Mouse (Mus musculus): Measurements from ENCODE around the gene Cotl1. TPM values are rescaled to one million over a fixed set of nuclear protein-coding genes. Genes with fewer than 3 reads are reported as not detected.
A peak's percentile ranks its signal among the peaks of the same experiment; 100 is the strongest.

Gene Cotl1
- polyA plus RNA-seq (2012; rRNA removed) = 606 and 770 TPM in 2 replicates

DNA sequence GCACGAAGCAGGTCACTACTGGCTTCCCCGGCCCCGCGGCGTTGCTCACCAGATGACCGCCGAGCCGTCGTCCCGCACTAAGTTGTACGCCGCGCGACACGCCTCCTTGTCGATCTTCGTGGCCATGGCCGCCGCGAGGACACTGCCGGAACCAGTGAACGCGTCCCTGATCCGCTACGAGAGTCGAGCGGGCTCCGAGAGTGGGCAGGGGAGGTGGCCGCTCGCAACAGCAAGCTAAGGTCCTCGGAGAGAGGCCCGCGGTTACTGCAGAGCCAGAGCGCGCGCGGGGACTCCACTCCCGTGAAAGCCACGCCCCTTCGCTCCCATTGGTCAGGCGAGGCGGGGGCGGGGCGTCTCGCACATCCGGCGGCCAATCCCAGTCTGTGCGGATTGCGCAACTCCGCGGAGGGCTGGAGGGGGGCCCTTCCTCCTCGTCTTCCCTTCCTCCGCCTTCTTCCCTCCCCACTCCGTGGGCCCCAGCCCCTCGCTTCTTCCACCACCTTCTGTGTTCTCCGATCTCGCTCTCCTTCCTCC is at the start of gene Cotl1:
Gene Cotl1 (minus strand): TSS at position 270 of the 534 bp plus-strand sequence.
- H3K27ac ChIP-seq (ENCODE audit: insufficient read depth, low read length) = peak within 1 kb of the TSS; percentile 89
- no peaks in the 10 kb centered on the region for H3K27me3 ChIP-seq (ENCODE audit: control insufficient read depth, insufficient read depth, low read length)
- H3K4me3 ChIP-seq (ENCODE audit: extremely low read depth, insufficient read depth, insufficient read length) = peak within 1 kb of the TSS; percentile 95
- H3K4me1 ChIP-seq (ENCODE audit: control insufficient read depth, insufficient read depth, insufficient read length) = peaks cover 18% of the 10 kb centered on the region; the same call in 1 of the 2 replicates
- no peak for TF ChIP-seq CTCF (IDR thresholded peaks at IDR 0.05; ENCODE audit: extremely low read depth, insufficient read depth, insufficient read length, insufficient replicate concordance)
- TF ChIP-seq POLR2A (IDR thresholded peaks at IDR 0.05; ENCODE audit: low read depth, low read length) = peak; percentile 99
- under 1% methylated on average over 56 of the region's 57 CpGs for WGBS
- H3K36me3 ChIP-seq (ENCODE audit: control insufficient read depth, insufficient read depth, low read length) = peaks cover 3% of the 10 kb centered on the region; the same call in 1 of the 2 replicates
- DNase-seq (ENCODE audit: low read depth in 1 of 2, low spot score in 2 of 2) = peak; percentile 87 to 97

DNA sequence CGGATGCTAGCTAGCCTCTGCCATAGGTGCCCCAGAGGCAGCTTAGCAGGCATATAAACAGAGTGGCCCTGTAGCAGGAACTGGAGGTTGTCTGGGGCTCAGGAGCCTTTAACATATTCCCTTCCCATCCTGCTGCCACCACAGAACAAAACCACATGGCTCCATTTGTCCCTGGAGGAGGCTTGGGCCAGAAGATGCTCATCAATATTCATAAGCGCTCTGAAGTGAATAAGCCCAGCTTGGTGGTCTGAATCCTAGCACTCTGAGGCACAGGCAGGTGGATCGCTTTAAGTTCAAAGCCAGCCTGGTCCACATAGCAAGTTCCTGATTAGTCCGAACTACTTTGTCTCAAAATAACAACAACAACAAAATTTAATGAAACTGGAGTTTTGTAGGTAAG is 47.7 kb upstream of the Cotl1 start:
- Histone ChIP-seq H3K27ac (ENCODE audit: insufficient read depth, low read length) (no peak overlapping the region), H3K4me3 (ENCODE audit: extremely low read depth, insufficient read depth, insufficient read length) (no peak overlapping the region), H3K27me3 (ENCODE audit: control insufficient read depth, insufficient read depth, low read length) (no peaks in the 10 kb centered on the region), H3K4me1 (ENCODE audit: control insufficient read depth, insufficient read depth, insufficient read length) (no peaks in the 10 kb centered on the region), H3K36me3 (ENCODE audit: control insufficient read depth, insufficient read depth, low read length) (no peaks in the 10 kb centered on the region)
- TF ChIP-seq POLR2A (IDR thresholded peaks at IDR 0.05; ENCODE audit: low read depth, low read length) (no peak), CTCF (IDR thresholded peaks at IDR 0.05; ENCODE audit: extremely low read depth, insufficient read depth, insufficient read length, insufficient replicate concordance) (no peak)
- 84% methylated on average over 4 of the region's 4 CpGs for WGBS
- no peak for DNase-seq (ENCODE audit: low read depth in 1 of 2, low spot score in 2 of 2)

DNA sequence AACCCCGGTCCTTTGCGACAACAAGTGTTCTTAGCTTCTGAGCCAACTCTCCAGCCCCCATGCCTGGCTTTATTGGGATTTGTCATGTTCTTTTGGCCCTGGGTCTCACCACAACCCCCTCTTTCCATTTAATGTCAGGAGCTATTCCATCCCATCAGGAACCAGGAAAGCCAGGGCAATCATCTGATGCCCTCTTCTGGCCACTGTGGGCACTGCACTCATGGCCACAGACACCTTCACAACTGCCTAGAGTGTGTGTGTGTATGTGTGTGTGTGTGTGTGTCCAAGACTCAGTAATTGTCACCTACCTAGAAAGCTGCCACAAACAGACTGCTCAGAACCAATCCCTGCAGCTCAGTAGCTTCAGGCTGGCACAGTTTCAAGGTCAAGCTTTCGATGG is 46.8 kb upstream of the Cotl1 start:
- 95% methylated on average over 3 of the region's 3 CpGs for WGBS
- no peak overlapping the region for H3K4me3 ChIP-seq (ENCODE audit: extremely low read depth, insufficient read depth, insufficient read length)
- no peak overlapping the region for H3K27ac ChIP-seq (ENCODE audit: insufficient read depth, low read length)
- no peaks in the 10 kb centered on the region for H3K27me3 ChIP-seq (ENCODE audit: control insufficient read depth, insufficient read depth, low read length)
- TF ChIP-seq POLR2A (IDR thresholded peaks at IDR 0.05; ENCODE audit: low read depth, low read length) (no peak), CTCF (IDR thresholded peaks at IDR 0.05; ENCODE audit: extremely low read depth, insufficient read depth, insufficient read length, insufficient replicate concordance) (peak; percentile 51; the same call in 1 of the 2 replicates)
- no peak for DNase-seq (ENCODE audit: low read depth in 1 of 2, low spot score in 2 of 2)
- no peaks in the 10 kb centered on the region for H3K4me1 ChIP-seq (ENCODE audit: control insufficient read depth, insufficient read depth, insufficient read length)
- H3K36me3 ChIP-seq (ENCODE audit: control insufficient read depth, insufficient read depth, low read length) = no peaks in the 10 kb centered on the region

DNA sequence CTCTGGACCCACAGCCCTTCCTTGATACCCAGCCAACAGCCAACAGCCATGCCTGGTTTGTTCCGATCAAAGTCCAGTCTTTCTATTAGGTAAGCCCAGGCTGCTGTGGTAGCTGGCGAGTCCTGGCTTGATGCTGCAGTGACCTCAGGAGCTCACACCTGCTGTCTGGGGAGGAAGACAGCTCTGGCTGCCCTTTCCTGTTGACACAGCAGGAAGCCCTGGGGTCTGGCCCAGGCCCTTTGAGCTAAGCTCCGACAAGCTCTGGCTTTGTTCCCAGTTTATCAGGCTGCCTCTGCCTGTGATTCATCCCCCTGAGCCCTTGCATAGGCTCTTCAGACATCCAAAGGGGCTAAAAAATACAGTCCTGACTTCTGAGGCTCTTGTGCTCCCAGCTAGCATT is 45.3 kb upstream of the Cotl1 start:
- no peaks in the 10 kb centered on the region for H3K27me3 ChIP-seq (ENCODE audit: control insufficient read depth, insufficient read depth, low read length)
- H3K36me3 ChIP-seq (ENCODE audit: control insufficient read depth, insufficient read depth, low read length) = no peaks in the 10 kb centered on the region
- DNase-seq (ENCODE audit: low read depth in 1 of 2, low spot score in 2 of 2) = no peak
- 49% methylated on average over 3 of the region's 3 CpGs for WGBS
- H3K27ac ChIP-seq (ENCODE audit: insufficient read depth, low read length) = no peak overlapping the region
- no peaks in the 10 kb centered on the region for H3K4me1 ChIP-seq (ENCODE audit: control insufficient read depth, insufficient read depth, insufficient read length)
- TF ChIP-seq POLR2A (IDR thresholded peaks at IDR 0.05; ENCODE audit: low read depth, low read length) (no peak), CTCF (IDR thresholded peaks at IDR 0.05; ENCODE audit: extremely low read depth, insufficient read depth, insufficient read length, insufficient replicate concordance) (no peak)
- no peak overlapping the region for H3K4me3 ChIP-seq (ENCODE audit: extremely low read depth, insufficient read depth, insufficient read length)

DNA sequence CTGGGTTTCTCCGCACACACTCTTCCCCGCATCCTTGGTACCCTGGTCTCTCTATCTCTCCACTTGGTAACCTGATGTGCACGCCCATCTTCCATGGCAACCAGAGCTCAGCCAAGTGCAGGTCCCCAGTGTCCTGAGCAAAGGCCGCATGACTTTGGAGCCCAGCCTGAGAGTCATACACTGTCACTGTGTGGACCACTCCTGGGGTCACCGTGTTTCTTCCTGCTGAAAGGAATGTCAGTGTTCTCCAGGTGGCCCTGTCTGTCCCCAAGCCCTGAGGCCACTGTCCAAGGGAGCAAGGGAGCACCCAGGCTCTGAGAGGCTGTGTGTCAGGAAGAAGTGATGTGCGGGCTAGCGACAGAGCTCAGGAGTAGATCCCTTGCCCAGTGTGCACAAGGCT is 42.9 kb upstream of the Cotl1 start:
- no peaks in the 10 kb centered on the region for H3K4me1 ChIP-seq (ENCODE audit: control insufficient read depth, insufficient read depth, insufficient read length)
- 93% methylated on average over 7 of the region's 7 CpGs for WGBS
- no peak overlapping the region for H3K4me3 ChIP-seq (ENCODE audit: extremely low read depth, insufficient read depth, insufficient read length)
- H3K27me3 ChIP-seq (ENCODE audit: control insufficient read depth, insufficient read depth, low read length) = no peaks in the 10 kb centered on the region
- TF ChIP-seq CTCF (IDR thresholded peaks at IDR 0.05; ENCODE audit: extremely low read depth, insufficient read depth, insufficient read length, insufficient replicate concordance) = no peak
- TF ChIP-seq POLR2A (IDR thresholded peaks at IDR 0.05; ENCODE audit: low read depth, low read length) = no peak
- H3K36me3 ChIP-seq (ENCODE audit: control insufficient read depth, insufficient read depth, low read length) = 0 out of 2 replicates have a peak, but pooled peaks cover 1% of the 10 kb centered on the region
- DNase-seq (ENCODE audit: low read depth in 1 of 2, low spot score in 2 of 2) = no peak
- no peak overlapping the region for H3K27ac ChIP-seq (ENCODE audit: insufficient read depth, low read length)

DNA sequence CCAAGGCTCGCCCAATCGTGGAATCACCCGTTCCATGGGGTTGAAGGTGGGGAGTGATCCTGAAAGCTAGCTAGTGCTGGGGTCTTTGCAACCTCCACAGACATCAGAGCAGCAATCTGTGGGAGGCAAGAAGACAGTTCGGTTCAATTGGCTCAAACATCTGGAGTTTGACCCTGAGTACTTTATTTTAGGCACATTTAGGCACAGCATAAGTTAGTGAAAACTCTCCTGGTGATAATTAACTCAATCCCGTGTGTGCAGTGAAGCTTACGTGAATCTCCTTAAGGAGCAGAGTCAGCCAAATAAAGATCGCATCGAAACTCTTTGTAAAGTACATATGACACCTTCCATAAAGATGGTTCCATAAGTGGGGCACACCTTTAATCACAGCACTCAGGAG is 41.6 kb upstream of the Cotl1 start:
- TF ChIP-seq POLR2A (IDR thresholded peaks at IDR 0.05; ENCODE audit: low read depth, low read length) = no peak
- no peak for TF ChIP-seq CTCF (IDR thresholded peaks at IDR 0.05; ENCODE audit: extremely low read depth, insufficient read depth, insufficient read length, insufficient replicate concordance)
- Histone ChIP-seq H3K4me1 (ENCODE audit: control insufficient read depth, insufficient read depth, insufficient read length) (no peaks in the 10 kb centered on the region), H3K27ac (ENCODE audit: insufficient read depth, low read length) (no peak overlapping the region), H3K27me3 (ENCODE audit: control insufficient read depth, insufficient read depth, low read length) (no peaks in the 10 kb centered on the region), H3K4me3 (ENCODE audit: extremely low read depth, insufficient read depth, insufficient read length) (no peak overlapping the region), H3K36me3 (ENCODE audit: control insufficient read depth, insufficient read depth, low read length) (0 out of 2 replicates have a peak, but pooled peaks cover 3% of the 10 kb centered on the region)
- 93% methylated on average over 8 of the region's 8 CpGs for WGBS
- DNase-seq (ENCODE audit: low read depth in 1 of 2, low spot score in 2 of 2) = no peak

DNA sequence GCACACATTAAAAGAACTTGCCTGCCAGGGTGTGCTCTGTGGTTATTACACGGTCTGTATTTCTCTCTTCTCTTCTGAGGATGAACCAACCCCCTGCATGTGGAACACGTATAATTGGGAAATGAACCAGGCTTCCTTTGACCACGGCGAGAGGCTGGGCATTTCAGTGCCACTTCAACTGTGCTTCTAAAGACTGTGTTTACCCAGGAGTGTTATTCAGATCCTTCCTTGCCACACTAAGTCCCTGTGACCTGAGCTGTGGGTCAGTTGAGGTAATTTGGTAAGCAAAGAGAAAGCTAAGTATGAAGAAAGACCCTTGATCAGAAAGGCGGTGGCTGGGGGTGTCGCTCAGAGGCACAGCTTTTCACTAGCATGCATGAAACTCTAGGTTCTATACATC is 41.0 kb upstream of the Cotl1 start:
- no peak for DNase-seq (ENCODE audit: low read depth in 1 of 2, low spot score in 2 of 2)
- WGBS = 64% methylated on average over 6 of the region's 6 CpGs
- H3K4me3 ChIP-seq (ENCODE audit: extremely low read depth, insufficient read depth, insufficient read length) = no peak overlapping the region
- H3K4me1 ChIP-seq (ENCODE audit: control insufficient read depth, insufficient read depth, insufficient read length) = no peaks in the 10 kb centered on the region
- H3K27ac ChIP-seq (ENCODE audit: insufficient read depth, low read length) = no peak overlapping the region
- TF ChIP-seq CTCF (IDR thresholded peaks at IDR 0.05; ENCODE audit: extremely low read depth, insufficient read depth, insufficient read length, insufficient replicate concordance) = no peak
- no peak for TF ChIP-seq POLR2A (IDR thresholded peaks at IDR 0.05; ENCODE audit: low read depth, low read length)
- H3K27me3 ChIP-seq (ENCODE audit: control insufficient read depth, insufficient read depth, low read length) = no peaks in the 10 kb centered on the region
- H3K36me3 ChIP-seq (ENCODE audit: control insufficient read depth, insufficient read depth, low read length) = peaks cover 4% of the 10 kb centered on the region; the same call in 1 of the 2 replicates
